Mouse (Mus musculus) kidney, postnatal 0 days (tissue): ENCODE results near the gene Ccl11. TPM values are rescaled to one million over a fixed set of nuclear protein-coding genes. Genes with fewer than 3 reads are reported as not detected.
A peak's percentile ranks its signal among the peaks of the same experiment; 100 is the strongest.

ENCODE experiments used
- ATAC-seq: fragments of 200-750 bp; cut with Nextera tagmentation; replicated peaks from 2 replicates; pipeline ENCODE4 v1.8.0; 2017; ENCODE audit warnings: low read depth, moderate number of reproducible peaks, moderate TSS enrichment, moderate library complexity; ENCODE audit not compliant: low FRiP score
- DNase-seq: peaks from one replicate; pipeline ENCODE4 v3.0.0-alpha.2; 2016; ENCODE audit warnings: low spot score
- H3K27ac ChIP-seq: fragments of 300-500 bp; sonication (generic); 2 replicates; pipeline ENCODE4 v1.5.1; 2014; ENCODE audit warnings: mild to moderate bottlenecking
- H3K27me3 ChIP-seq: fragments of 300-500 bp; sonication (generic); 2 replicates; pipeline ENCODE4 v1.6.1; 2014; ENCODE audit warnings: low read length, mixed read lengths; ENCODE audit not compliant: insufficient read depth
- H3K36me3 ChIP-seq: fragments of 300-500 bp; sonication (generic); 2 replicates; pipeline ENCODE4 v1.6.1; 2014; ENCODE audit warnings: low read length, mixed read lengths; ENCODE audit not compliant: insufficient read depth
- H3K4me1 ChIP-seq: fragments of 300-500 bp; sonication (generic); replicated peaks from 2 replicates; pipeline ENCODE4 v1.6.1; 2014; ENCODE audit warnings: antibody characterized with exemption, low read length, mixed read lengths; ENCODE audit not compliant: insufficient read depth
- H3K4me2 ChIP-seq: fragments of 300-500 bp; sonication (generic); 2 replicates; pipeline ENCODE4 v1.6.1; 2014; ENCODE audit warnings: mild to moderate bottlenecking, low read length, moderate library complexity, mixed read lengths
- H3K4me3 ChIP-seq: fragments of 300-500 bp; sonication (generic); replicated peaks from 2 replicates; pipeline ENCODE4 v1.5.1; 2014; ENCODE audit warnings: low read depth, low read length
- H3K9ac ChIP-seq: fragments of 300-500 bp; sonication (generic); 2 replicates; pipeline ENCODE4 v1.6.1; 2014; ENCODE audit warnings: low read depth, low read length
- H3K9me3 ChIP-seq: fragments of 300-500 bp; sonication (generic); replicated peaks from 2 replicates; pipeline ENCODE4 v1.6.1; 2016; ENCODE audit warnings: low read length, inconsistent platforms, mixed read lengths
- CTCF ChIP-seq: IDR thresholded peaks from 2 replicates; pipeline ENCODE4 v1.5.1; 2016; ENCODE audit warnings: antibody characterized with exemption, low read depth, mild to moderate bottlenecking, moderate library complexity
- WGBS: fragments of 180-500 bp; shearing (Covaris S2); extraction: QIAGEN DNeasy Blood & Tissue Kit; methylation state at CpG from one replicate; pipeline ENCODE4 v1.1.7; 2014; 5-methylcytosine and 5-hydroxymethylcytosine counted together
- polyA plus RNA-seq: library from polyadenylated mRNA; unstranded; fragments of >200 nt; fragmentation: Nextera tagmentation; extraction: Ambion mirVana; gene quantifications from 2 replicates; pipeline ENCODE4 v1.2.1, GENCODE M21; 2015

The Ccl11 gene
- polyA plus RNA-seq, 1 experiment from 2014 or later, result 9.1 TPM

DNA sequence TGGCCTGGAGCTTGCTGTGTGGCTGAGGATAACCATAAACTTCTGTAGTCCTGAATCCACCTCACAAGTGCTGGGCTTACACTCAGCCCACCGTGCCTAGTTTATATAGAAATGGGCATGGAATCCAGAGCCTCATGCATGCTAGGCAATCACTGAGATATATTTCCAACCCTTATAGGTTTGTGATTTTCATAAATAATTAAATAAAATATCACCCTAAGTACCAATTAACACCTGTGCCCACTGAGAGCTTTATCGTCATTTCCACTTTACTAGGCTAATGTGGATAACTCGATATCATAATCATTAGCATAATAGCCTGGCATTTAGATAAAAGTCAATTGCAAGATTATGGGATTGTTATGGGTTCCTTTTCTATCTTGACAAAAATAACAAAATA lies 26.7 kb downstream of the Ccl11 start:
- Histone ChIP-seq H3K9ac (no peak overlapping the region), H3K4me2 (no peak overlapping the region), H3K27me3 (no peaks in the 10 kb centered on the region), H3K9me3 (no peaks in the 10 kb centered on the region), H3K4me3 (no peak overlapping the region), H3K4me1 (no peaks in the 10 kb centered on the region), H3K27ac (no peak overlapping the region), H3K36me3 (no peaks in the 10 kb centered on the region)
- ATAC-seq, result no peak
- no peak for TF ChIP-seq CTCF
- 94% methylated on average over 3 of the region's 3 CpGs for WGBS
- no peak for DNase-seq

DNA sequence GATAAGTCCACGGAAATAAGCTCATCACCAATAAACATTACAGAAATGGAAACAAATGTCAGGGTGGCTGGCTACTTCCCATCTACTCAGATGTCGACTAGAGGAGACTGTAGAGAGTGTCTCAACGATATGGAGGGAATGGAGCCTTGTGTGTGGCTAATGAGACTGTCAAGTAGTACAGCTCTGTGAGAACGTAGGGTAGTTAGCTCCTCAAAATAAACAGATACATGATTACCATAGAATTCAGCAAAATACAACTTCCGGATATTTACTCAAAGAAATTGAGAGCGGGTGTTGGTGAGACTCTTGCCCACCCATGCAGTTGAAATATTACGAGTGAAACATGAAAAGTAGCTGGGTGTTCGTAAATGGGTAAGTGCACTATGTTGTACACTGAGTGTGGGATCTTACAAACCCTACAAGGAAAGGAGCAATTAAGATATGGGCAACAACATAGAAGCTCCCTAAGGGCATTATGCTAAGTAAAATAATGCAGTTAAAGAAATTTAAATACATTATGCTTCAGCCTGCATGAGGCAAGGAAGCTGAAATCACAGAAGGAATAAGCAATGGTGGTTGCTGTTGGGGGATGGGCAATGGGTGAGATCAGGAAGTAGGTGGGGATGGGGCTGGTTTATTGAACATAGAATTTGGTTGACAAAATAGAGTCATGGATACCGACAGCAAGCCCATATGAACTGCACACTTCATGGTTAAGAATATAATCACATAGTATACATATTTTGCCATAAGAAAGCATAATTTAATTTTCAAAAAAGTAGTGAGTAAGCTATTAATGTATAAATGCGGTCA lies 42.1 kb downstream of the Ccl11 start:
- no peak for DNase-seq
- Histone ChIP-seq H3K4me1 (no peaks in the 10 kb centered on the region), H3K27me3 (no peaks in the 10 kb centered on the region), H3K27ac (no peak overlapping the region), H3K9me3 (no peaks in the 10 kb centered on the region), H3K4me2 (no peak overlapping the region), H3K9ac (no peak overlapping the region), H3K4me3 (no peak overlapping the region), H3K36me3 (no peaks in the 10 kb centered on the region)
- no peak for TF ChIP-seq CTCF
- no peak for ATAC-seq
- WGBS, result 77% methylated on average over 10 of the region's 10 CpGs

DNA sequence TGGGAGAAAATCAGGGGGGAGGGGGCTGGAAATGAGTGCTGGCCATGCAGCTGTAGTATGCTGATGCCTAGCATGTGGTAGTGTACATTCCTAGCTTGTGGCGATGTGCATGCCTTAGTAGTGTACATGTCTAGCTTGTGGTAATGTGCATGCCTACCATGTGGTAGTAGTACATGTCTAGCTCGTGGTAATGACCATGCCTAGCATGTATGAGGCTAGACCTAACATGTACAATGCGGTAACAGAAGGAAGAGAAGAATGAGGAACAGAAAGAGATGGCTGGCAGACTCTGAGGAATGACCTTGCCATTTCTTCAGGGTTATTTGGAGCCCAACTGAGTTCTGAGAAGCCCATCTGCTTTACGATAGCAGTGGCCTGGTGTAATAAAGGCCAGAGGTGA lies 43.5 kb downstream of the Ccl11 start:
- Histone ChIP-seq H3K4me2 (no peak overlapping the region), H3K9ac (no peak overlapping the region), H3K27ac (no peak overlapping the region), H3K4me3 (no peak overlapping the region), H3K27me3 (no peaks in the 10 kb centered on the region), H3K36me3 (no peaks in the 10 kb centered on the region), H3K9me3 (no peaks in the 10 kb centered on the region), H3K4me1 (no peaks in the 10 kb centered on the region)
- WGBS, result 60% methylated on average over 4 of the region's 4 CpGs
- TF ChIP-seq CTCF, result no peak
- ATAC-seq, result no peak
- DNase-seq, result no peak

DNA sequence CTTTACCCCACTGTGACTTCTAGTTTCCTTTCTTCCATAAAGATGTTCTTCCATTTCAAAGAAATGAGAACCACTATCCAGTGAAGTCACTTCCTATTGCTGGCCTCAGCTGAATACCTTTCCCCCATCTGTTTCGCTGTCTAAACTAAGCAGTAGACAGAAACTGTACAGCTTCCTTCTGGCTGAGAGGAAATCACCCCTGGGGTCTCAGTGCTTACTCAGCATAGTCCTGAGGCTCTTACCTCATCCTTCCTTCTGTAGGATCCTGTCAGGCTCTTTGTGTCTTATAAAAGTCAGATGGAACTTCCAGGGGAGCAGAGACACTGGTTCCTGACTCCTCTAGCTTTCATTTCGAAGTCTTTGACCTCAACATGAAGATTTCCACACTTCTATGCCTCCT lies 43.9 kb downstream of the Ccl11 start, which contains the start of gene Ccl12:
TSS of gene Ccl12 (plus strand) at position 317 of the 400 bp plus-strand sequence.
- Histone ChIP-seq H3K4me3 (no peak within 1 kb of the TSS), H3K4me1 (no peaks in the 10 kb centered on the region), H3K27me3 (no peaks in the 10 kb centered on the region), H3K9me3 (no peaks in the 10 kb centered on the region), H3K4me2 (no peak within 1 kb of the TSS), H3K36me3 (no peaks in the 10 kb centered on the region), H3K9ac (no peak within 1 kb of the TSS), H3K27ac (no peak within 1 kb of the TSS)
- ATAC-seq (no peak), DNase-seq (peak; percentile 5)
- WGBS, result 50% methylated on average over 2 of the region's 2 CpGs
- TF ChIP-seq CTCF, result no peak

DNA sequence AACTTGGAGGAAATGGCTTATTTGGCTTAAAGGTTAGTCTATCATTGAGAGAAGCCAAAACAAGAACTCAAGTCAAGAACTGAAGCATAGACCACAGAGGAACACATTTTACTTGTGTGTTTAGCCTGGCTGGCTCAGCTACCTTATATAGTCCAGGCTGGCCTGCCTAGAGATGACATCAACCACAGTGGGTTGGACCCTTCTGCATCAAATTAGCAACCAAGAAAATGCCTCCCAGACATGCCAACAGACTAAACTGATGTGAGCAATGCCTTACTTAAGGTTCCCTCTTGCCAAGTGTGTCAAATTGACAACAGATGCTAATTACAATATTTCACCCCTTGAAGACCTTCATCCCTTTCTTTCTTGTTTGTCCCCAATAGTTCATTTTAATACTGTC lies 52.0 kb downstream of the Ccl11 start:
- no peak for DNase-seq
- TF ChIP-seq CTCF, result no peak
- ATAC-seq, result no peak
- Histone ChIP-seq H3K9me3 (no peaks in the 10 kb centered on the region), H3K9ac (no peak overlapping the region), H3K4me3 (no peak overlapping the region), H3K36me3 (no peaks in the 10 kb centered on the region), H3K27me3 (no peaks in the 10 kb centered on the region), H3K27ac (no peak overlapping the region), H3K4me2 (no peak overlapping the region), H3K4me1 (no peaks in the 10 kb centered on the region)

DNA sequence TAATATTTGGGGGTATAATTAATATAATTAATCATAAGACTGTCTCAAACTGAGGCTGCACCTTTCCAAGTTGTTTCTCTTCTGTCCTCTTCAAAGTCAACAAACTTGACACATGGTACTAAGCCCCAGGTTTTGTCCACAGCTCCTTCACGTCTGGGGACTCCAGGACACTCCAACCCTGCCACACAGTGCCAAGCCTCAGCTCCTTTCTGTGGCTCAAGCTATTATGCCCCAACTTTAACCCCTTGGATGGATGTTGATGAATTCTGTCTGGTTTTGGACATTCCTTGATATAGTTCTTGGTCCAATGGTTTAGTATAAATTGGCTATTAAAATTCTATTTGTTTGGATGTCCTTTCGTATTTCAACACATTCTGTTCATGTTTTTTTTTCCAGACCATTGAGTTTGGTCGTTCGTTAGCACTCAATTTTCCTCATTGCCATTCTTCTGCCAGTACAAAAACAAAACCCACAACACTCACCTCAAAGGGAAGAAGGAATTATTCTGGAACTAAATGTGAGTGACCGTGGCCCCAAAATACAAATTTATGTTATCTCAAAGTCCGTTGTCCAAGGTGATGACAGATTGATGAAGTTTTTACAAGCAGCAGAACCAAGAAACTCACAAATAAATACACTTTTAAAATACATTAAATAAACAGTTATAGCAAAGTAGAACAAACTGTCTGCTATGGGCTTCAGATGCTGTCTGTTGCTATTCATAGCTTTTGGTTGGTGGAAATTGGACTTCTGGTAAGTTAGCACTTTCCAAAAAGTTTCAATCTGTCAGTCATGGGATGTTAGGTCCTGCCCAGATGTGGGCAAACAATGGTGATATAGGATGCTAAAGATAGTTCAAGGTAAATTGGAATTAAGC lies 53.0 kb downstream of the Ccl11 start:
- DNase-seq (no peak), ATAC-seq (no peak)
- no peak for TF ChIP-seq CTCF
- H3K27me3 ChIP-seq, result no peaks in the 10 kb centered on the region
- WGBS, result 43% methylated on average over 6 of the region's 6 CpGs
- H3K4me3 ChIP-seq, result no peak overlapping the region
- no peak overlapping the region for H3K27ac ChIP-seq
- H3K9ac ChIP-seq, result no peak overlapping the region
- no peak overlapping the region for H3K4me2 ChIP-seq
- H3K9me3 ChIP-seq, result no peaks in the 10 kb centered on the region
- H3K4me1 ChIP-seq, result no peaks in the 10 kb centered on the region
- H3K36me3 ChIP-seq, result no peaks in the 10 kb centered on the region

Other genes with a start within 250 kb of the Ccl11 start
- not detected in 2 replicates for gene 5530401A14Rik, start 197.2 kb upstream of the Ccl11 start, polyA plus RNA-seq
- 2.6 and 2.9 TPM in 2 replicates for gene Asic2, start 89.4 kb upstream of the Ccl11 start, polyA plus RNA-seq
- gene Ccl2, start 22.3 kb upstream of the Ccl11 start, polyA plus RNA-seq, result 2.1 and 2.4 TPM in 2 replicates
- not detected in 2 replicates for gene Gm17268, start 19.3 kb upstream of the Ccl11 start, polyA plus RNA-seq
- 1.3 and 2.9 TPM in 2 replicates for gene Ccl7, start 12.1 kb upstream of the Ccl11 start, polyA plus RNA-seq
- 5.7 and 6.4 TPM in 2 replicates for gene Ccl12, start 44.0 kb downstream of the Ccl11 start, polyA plus RNA-seq
- 0.40 and 0.75 TPM in 2 replicates for gene Ccl8, start 57.4 kb downstream of the Ccl11 start, polyA plus RNA-seq
- not detected in 2 replicates for gene Ccl1, start 247.9 kb downstream of the Ccl11 start, polyA plus RNA-seq